Mouse (Mus musculus) C2C12 (cell line): ENCODE results near the gene Cdc34b.

Experiments used
- CTCF ChIP-seq: IDR thresholded peaks from one replicate; pipeline ENCODE4 v1.5.1; 2011; ENCODE audit not compliant: control insufficient read depth, insufficient read depth, insufficient read length
- MAX ChIP-seq: IDR thresholded peaks from one replicate; pipeline ENCODE4 v1.6.1; 2011; ENCODE audit warnings: mild to moderate bottlenecking, control low read depth
- MYOG ChIP-seq: IDR thresholded peaks from one replicate; pipeline ENCODE4 v1.6.1; 2011; ENCODE audit not compliant: control insufficient read depth, insufficient read length; ENCODE audit errors: extremely low read depth

DNA sequence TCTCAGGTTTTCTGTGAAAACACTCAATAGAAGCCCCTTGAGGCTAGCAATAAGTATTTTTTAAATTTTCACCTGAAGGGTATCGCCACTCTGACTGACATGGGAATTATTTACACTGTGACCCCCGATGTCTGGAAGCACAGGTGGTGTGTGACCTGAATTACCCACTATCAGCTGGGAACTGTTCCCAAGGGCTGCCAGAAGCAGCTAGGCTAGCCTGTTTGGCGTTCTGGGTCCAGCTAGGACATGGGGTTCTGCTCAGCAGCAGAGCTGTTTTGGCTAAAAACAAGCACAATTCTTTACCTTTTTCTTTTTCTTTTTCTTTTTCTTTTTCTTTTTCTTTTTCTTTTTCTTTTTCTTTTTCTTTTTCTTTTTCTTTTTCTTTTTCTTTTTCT is 39.4 kb upstream of the Cdc34b start:
- TF ChIP-seq MAX (no peak), CTCF (no peak), MYOG (no peak)
